Mouse (Mus musculus) inflammation-experienced regulatory T-cells (primary cell): ENCODE results near the gene Dus3l. TPM values are rescaled to one million over a fixed set of nuclear protein-coding genes. Genes with fewer than 3 reads are reported as not detected.

Experiments used
- polyA plus RNA-seq, 2 experiments: library from polyadenylated mRNA; unstranded; fragments of 100-300 nt; shearing (Covaris generic); gene quantifications; one replicate each; pipeline ENCODE4 v1.2.1; 2017

Gene Dus3l
- 10 to 100 TPM; 52.8 to 65.4 TPM for polyA plus RNA-seq

DNA sequence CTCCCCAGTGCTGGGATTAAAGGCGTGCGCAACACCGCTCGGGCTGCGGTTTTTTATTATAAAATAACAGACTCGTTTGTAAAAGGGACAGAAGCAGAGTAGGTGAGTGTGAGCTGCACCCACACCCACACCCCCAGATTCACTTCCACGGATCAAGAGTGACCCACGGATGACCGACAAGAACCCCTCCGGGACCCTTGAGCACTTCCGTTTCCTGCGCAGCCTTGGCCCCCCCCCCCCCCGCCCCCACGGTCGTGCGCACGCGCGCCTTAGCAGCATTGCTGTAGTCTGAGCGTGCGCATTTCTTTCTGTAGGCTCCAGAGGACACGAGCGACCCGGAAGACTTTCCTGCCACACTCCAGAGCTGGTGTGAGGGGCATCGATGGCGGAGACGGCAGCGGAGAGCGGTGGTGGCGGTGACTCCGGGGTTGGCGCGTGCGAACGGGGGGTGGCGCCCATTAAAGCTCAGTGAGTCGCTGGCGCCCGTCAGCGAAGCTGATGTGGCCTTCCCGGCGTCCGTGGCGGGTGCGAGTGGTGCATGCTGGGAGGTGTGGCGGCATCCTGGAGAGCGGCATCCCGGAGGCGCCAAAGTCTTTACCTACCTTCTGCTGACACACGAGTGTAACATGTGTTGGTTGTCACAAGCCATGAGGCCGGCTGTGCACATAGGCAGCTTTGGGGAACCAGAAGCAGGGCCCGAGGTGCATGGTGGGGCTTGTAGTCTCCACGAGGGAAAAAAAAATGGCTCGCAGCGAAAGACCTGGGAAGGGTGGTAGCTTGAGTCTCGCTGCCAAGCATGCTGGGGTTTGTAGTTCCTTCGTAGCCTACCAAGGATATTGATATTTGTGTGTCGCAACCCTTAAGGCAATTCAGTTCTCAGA is at the start of gene Dus3l:
Gene Dus3l, plus strand, starts transcription at position 284 of the 881 bp plus-strand sequence.

DNA sequence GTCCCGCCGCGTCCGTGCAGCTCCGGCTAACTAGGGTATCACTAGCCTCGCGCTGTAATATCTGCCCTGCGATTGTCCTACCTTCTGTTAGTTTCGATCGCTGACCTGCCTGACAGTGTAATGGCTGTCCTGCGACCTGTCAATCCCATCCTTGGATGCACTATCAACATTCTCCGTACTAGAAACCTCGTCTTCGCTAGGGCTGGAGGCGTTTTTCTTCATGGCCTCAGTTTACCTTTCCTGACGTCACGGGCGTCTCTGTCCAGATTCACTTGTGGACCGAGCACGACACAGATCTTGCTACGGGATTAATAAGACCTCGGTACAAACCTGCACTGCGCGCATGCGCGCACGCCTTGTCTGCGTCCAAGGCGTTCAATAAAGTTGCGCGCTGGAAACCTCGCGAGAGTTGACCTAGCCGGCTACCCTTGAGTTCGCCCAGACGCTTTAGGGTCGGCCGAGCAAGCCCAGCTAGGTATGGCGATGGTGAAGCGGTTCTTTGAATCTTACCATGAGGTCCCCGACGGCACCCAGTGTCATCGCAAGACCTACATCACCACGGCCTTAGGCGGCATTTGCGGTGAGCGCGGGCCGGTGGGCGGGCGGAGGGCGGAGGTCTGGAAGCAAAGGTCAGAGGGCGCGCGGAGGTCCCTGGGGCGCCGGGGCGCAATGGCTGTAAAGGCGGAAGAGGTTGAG is 47.0 kb upstream of the Dus3l start, which contains the start of the genes Ndufa11 and Vmac:
Gene Ndufa11, plus strand, starts transcription at position 405 of the 696 bp plus-strand sequence.
Gene Vmac, minus strand, starts transcription at position 660 of the 696 bp plus-strand sequence.

DNA sequence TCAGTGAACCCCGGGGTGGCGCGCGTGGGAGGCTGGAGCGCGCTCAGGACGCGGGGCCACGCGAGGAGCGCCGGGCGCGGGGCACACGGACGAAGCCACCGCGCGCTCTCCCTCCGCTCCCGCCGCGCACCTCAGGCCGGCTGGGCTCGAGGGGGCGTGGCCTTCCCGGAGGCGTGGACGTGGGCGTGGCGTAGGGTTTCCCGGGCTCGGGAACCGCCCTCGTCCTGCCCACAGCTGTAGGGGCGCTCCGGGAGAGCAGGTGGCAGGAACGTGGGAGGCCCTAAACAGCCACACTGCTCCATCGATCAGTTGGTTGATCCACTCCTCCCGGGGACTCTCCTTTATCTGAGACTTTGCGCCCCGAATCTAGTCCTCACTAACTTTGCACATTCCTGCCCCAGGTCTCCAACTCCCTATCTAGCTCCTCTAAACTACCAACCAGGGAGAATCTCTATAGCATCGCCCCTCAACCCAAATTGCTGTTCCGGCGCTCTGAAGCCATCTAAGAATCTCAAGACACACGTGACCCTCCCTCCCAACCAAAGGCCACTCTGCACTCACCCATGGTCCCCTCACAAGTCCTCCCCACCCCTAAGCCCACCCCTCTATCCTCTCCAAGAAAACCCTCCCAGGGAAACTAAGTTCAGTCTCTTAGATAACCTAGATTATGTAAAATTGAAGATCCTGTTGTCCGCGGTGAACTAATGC is 7.0 kb upstream of the Dus3l start, which contains the start of gene Nrtn:
Gene Nrtn, minus strand, starts transcription at position 115 of the 708 bp plus-strand sequence.

DNA sequence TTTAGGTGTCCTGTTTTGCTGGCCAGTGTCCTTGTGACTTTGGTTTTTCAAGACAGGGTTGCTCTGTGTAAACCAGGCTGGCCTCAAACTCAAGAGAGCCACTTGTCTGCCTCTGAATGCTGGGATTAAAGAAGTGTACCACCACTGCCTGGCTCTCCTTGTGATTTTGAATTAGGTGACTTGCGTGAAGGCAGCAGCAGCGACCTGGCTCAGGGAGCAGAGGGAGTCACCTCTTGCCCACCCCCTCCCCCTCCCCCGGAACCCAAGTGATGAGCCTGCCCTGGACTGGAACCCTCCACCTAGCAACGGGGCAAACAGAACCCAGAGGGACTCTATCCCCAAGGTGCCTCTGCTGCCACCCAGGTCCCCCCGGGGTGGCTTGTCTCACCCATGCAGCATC is 5.4 kb downstream of the Dus3l start, which contains the start of gene Prr22:
Gene Prr22, plus strand, starts transcription at position 301 of the 400 bp plus-strand sequence.

Other genes with a start within 250 kb of the Dus3l start
- gene Gm20219, start 210.4 kb upstream of the Dus3l start, polyA plus RNA-seq = under 1 TPM; 0.44 to 0.99 TPM
- gene Safb2, start 180.2 kb upstream of the Dus3l start, polyA plus RNA-seq = 100 to 1,000 TPM; 146 to 176 TPM
- 100 to 1,000 TPM; 175 to 240 TPM for gene Safb, start 179.9 kb upstream of the Dus3l start, polyA plus RNA-seq
- 100 to 1,000 TPM; 183 to 188 TPM for gene 2410015M20Rik, start 155.0 kb upstream of the Dus3l start, polyA plus RNA-seq
- gene Rpl36, start 151.3 kb upstream of the Dus3l start, polyA plus RNA-seq = 1,000 to 10,000 TPM; 1,553 to 1,612 TPM
- 10 to 100 TPM; 41.9 to 43.4 TPM for gene Lonp1, start 137.9 kb upstream of the Dus3l start, polyA plus RNA-seq
- 1 to 10 TPM; 2.3 to 2.6 TPM for gene Catsperd, start 136.6 kb upstream of the Dus3l start, polyA plus RNA-seq
- gene Ranbp3, start 91.5 kb upstream of the Dus3l start, polyA plus RNA-seq = 10 to 100 TPM; 95.5 to 97.1 TPM
- 100 to 1,000 TPM; 211 to 228 TPM for gene Ndufa11, start 47.0 kb upstream of the Dus3l start, polyA plus RNA-seq
- 10 to 100 TPM; 16.9 to 20.1 TPM for gene Vmac, start 46.7 kb upstream of the Dus3l start, polyA plus RNA-seq
- gene Nrtn, start 7.2 kb upstream of the Dus3l start, polyA plus RNA-seq = under 1 TPM in 1 of 2 experiments, not detected in 1; 0.20 TPM
- 1 to 10 TPM; 1.2 to 2.2 TPM for gene Prr22, start 5.5 kb downstream of the Dus3l start, polyA plus RNA-seq
- 1 to 10 TPM in 1 of 2 experiments, under 1 TPM in 1; 0.64 to 2.1 TPM for gene Rfx2, start 66.3 kb downstream of the Dus3l start, polyA plus RNA-seq
- gene Acsbg2, start 109.7 kb downstream of the Dus3l start, polyA plus RNA-seq = under 1 TPM; 0.13 to 0.84 TPM
- under 1 TPM; 0.36 to 0.72 TPM for gene 1700061G19Rik, start 110.7 kb downstream of the Dus3l start, polyA plus RNA-seq
- gene Mllt1, start 170.7 kb downstream of the Dus3l start, polyA plus RNA-seq = 10 to 100 TPM; 37.5 to 38.6 TPM
- not detected for gene Acer1, start 217.4 kb downstream of the Dus3l start, polyA plus RNA-seq
- gene Clpp, start 225.5 kb downstream of the Dus3l start, polyA plus RNA-seq = 10 to 100 TPM; 70.9 to 88.2 TPM
- gene Alkbh7, start 232.6 kb downstream of the Dus3l start, polyA plus RNA-seq = 10 to 100 TPM; 31.4 to 37.2 TPM
- gene Pspn, start 235.3 kb downstream of the Dus3l start, polyA plus RNA-seq = 1 to 10 TPM; 1.2 to 2.1 TPM
- gene Gtf2f1, start 246.5 kb downstream of the Dus3l start, polyA plus RNA-seq = 10 to 100 TPM; 88.5 to 98.7 TPM
- gene Gm17949, start 246.7 kb downstream of the Dus3l start, polyA plus RNA-seq = 1 to 10 TPM; 1.5 to 1.6 TPM